8 mouse cellular contexts compared by ENCODE assay signal in genomic region chr11:54697611-54698010, GRCm38 (mm10).
"Had no signal": no experiment of that assay in that cellular context is flagged by ENCODE, and none has a peak within 500 bp of the region (broad histone marks: within the 10 kb centered on the region; RNA-seq: fewer than 3 reads in every experiment).

No protein-coding gene starts in this region.

- DNase-seq: layer of hippocampus, adult 9-11 months; layer of hippocampus, postnatal 36 days; liver, embryonic 13.5 days; lung, adult 18-20 months; right cerebral cortex, postnatal 14 days; thymus, postnatal 4 days had no signal

- ATAC-seq: intestine, embryonic 16.5 days; midbrain, embryonic 16.5 days had no signal
